Mouse (Mus musculus): Measurements from ENCODE around the gene Bcar3.

- TF ChIP-seq CTCF (IDR thresholded peaks at IDR 0.05; ENCODE audit: low read depth, low read length) (no peak), POLR2A (IDR thresholded peaks at IDR 0.05; ENCODE audit: insufficient read depth, low read length) (no peak)
Observed at GRCm38 (mm10) chr3:122245878-122246332, 48.0 kb upstream of the Bcar3 start.
